Mouse (Mus musculus): ENCODE measurements around the gene Edc3.

The Edc3 gene

DNA sequence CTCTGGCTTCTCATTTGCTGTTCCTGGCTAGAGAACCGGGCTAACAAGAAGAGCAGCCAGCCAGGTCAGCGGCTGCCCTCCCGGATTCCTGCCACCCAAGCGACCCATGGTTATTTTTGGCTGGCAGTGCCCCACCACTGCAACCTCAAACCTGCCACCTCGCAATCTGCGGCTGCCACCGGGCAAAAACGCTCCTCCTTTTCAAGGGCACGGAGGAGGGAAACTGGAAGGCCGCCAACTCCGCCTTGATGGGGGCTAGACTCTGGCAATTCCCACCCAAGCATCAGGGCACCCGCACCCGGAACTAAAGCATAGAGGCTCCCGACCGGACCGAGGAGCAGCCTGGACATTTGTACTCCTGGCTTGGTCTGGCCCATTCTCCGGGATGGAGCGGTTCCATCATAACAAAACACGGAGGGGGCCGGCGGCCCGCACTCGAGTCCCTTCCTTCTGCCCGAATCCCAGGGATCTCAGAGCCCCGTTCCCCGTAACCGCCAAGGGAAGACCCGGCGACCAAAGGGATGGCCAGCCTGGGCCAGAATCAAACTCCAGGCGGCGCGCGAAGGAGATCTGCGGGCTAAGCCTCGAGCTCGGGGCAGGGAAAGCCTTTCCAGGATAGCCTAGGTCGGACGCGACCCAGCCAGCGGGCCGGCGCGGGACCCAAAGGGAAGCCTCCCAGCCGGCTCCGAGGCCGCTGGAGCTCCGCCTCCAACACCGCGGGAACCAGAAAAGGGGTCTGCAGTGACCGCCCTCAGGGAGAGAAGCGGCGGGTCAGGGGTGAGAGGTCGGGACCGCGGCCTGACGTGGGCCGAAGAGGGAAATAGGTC is 56.0 kb downstream of the Edc3 start:
- peak; percentile 82 for DNase-seq

GRCm38 (mm10) chr9:57764974-57765363 is 56.6 kb downstream of the Edc3 start:
- peak; percentile 93 for DNase-seq

DNA sequence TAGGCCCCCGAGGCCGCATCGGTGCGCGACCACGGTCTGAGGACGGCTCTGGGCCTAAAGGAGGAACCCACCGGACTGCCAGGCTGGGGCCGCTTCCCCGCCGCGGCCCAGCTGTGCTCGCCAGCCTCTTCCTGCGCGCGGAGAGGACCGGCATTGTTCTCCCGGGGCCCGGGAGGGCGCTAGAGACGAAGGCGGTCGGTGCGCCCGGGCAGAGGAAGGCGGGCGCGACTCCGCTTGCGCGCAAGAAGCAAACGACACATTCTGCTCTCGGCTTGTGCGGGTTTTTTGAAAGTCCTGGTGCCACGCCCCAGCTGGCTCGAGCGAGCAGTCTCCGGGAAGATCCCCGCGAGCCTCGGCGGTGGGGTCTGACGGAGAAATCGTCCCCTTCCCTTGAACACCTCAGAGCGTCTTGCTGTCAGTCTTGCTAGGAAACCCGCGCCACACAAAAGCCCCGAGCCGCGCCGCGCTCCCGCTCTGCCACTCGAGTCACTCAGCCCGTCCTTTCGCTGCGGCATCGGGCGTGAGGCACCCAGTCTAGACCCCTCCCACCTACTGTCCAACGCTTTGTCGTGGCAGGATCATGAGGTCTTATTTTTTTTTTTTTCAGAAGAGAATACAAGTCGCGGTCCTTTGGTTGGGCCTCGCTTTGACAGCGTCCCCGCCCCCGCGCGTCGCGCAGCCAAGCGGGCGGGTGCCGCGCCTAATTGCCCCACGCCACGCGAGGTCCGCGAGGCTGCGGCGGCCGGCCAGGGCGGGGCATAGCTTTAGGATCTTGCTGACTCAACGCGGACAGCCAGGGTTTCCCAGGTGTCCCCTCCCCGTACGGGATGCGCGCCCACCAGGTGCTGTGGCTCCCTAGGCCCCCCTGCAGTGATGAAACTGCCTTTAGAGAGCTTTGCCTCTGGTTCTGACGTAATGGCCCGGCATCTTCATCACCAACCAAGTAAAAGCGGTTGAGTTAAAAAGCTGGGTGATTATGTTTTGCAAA is 57.3 kb downstream of the Edc3 start, which contains the start of gene Clk3:
Clk3 (minus strand) TSS at position 497 of the 988 bp plus-strand sequence.
- DNase-seq: peak; percentile 84

DNA sequence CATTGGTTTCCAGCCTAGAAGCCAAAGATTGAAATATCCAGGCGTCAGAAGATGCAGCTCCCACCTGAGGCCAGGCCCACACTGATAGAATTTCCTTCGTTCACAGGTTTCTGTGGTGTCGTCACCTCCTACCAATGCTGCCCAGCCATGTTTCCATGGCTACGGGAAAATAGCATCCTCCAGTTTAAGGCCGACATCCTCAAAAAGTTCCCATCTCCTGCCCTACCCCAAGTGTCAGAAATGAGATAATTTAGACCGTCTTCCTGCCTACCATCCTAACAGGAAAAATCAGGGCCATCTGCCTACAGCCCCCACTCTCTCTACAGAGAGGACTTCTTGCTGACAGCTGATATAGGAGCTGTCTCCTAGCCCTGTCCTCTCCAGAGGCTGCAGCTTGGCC is 58.1 kb downstream of the Edc3 start:
- no peak for DNase-seq

- DNase-seq: no peak
Measured at GRCm38 (mm10) chr9:57767231-57767630, 58.9 kb downstream of the Edc3 start.

DNA sequence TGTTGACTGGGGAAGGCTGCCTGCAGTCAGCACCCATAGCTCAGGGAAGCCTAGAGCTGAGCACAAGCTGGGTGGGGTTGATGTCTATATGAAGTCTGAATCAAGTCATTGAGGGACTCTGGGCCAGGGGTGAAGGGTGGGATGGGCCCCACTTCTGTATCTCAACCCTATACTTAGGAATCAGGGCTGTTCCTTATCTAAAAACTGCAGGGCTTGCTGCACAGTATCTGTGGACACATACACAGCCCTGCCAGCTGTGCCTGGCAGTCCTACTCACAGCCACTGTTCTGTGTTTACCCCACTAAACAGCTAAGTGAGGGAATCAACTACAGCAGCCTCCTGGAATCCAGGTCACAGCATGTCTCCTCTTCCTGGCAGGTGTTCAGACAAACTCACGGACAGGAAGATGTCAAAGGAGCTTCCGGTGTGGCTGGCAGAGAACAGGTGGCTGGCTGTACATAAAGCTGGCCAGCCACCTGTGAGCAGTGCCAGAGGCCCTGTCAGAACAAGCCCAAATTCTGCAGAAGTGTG is 61.3 kb downstream of the Edc3 start:
- no peak for DNase-seq

DNA sequence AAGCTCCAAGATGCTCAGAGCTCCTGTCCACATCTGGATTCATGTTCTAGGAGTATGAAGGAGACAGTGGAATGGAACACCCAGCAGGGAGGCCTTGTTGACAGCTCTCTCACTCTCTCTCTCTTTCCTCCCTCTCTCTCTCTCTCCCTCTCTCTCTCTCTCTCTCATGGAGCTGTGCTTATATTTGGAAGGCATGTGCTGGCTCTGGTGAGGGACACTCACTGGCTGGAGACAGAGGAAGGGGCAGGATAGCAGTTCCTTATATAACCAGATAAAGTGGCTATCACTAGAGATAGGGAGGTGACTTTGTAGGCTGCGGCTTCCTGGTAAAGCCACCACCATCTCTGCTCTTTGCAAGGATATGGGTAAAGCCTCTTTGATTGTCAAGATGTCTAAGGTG is 61.9 kb downstream of the Edc3 start:
- no peak for DNase-seq

- DNase-seq: no peak
Measured at GRCm38 (mm10) chr9:57770836-57771235, 62.5 kb downstream of the Edc3 start.

DNA sequence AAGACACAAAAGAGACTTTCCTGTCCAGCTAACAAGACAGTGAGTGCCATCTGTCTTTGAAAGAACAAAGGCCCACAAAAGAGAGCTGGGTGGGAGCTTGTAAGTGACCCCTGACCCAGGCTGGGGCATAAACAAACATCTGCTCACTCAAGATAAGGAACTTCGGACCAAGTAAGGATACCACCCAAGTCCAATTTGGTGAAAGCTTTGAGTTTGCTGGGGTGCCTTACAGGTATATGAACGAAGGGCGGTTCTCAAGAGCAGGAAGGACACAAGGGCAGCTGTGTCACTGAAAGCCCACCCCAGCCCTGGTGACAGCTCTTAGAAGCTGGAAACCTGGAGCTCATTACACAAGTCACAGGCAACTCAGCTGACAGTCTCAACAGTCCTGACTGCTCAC is 65.4 kb downstream of the Edc3 start:
- DNase-seq: no peak

DNA sequence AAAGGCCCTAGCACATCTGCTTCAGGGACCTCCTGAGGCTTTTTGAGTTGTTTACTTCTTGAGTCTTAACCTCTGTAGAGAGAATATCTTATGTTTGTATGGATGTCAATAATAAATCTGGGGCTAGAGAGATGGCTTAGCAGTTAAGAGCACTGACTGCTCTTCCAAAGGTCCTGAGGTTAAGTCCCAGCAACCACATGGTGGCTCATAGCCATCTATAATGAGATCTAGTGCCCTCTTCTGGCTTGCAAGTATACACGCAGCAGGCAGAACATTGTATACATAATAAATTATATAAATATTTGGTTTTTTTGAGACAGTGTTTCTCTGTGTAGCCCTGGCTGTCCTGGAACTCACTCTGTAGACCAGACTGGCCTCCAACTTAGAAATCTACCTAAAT is 65.8 kb downstream of the Edc3 start:
- DNase-seq: no peak

GRCm38 (mm10) chr9:57775026-57775425 is 66.7 kb downstream of the Edc3 start:
- DNase-seq: no peak

- DNase-seq: no peak
Measured at GRCm38 (mm10) chr9:57775736-57776135, 67.4 kb downstream of the Edc3 start.

- DNase-seq: no peak
Measured at GRCm38 (mm10) chr9:57782656-57783055, 74.3 kb downstream of the Edc3 start.

- no peak for DNase-seq
Measured at GRCm38 (mm10) chr9:57789733-57790132, 81.4 kb downstream of the Edc3 start.

GRCm38 (mm10) chr9:57797456-57797855 is 89.1 kb downstream of the Edc3 start:
- DNase-seq: no peak

DNA sequence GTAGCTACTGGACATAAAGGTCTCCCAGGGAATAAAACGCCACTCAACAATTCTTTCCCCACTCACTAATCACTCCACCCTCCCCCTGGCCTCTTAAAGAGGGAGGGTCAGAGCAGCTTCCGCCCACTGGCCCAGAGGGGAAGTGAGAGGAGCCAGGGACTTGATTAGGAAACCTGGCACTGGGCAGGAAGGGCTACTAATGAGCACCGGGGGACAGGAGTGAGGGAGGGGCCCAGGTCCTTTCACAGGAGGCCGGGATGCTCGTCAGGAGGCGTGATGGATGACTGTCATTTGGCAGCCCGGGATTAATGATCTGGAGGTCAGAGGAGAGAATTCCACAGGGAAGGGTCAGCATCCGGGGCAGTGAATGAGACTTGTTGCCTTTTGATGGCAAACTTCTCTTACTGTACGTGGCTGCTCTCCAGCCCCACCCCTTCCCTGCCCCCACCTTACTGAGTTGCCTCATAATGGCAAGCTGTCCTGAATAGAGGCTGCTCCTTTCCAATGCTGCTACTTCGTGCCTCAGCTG is 90.4 kb downstream of the Edc3 start:
- DNase-seq: no peak

DNA sequence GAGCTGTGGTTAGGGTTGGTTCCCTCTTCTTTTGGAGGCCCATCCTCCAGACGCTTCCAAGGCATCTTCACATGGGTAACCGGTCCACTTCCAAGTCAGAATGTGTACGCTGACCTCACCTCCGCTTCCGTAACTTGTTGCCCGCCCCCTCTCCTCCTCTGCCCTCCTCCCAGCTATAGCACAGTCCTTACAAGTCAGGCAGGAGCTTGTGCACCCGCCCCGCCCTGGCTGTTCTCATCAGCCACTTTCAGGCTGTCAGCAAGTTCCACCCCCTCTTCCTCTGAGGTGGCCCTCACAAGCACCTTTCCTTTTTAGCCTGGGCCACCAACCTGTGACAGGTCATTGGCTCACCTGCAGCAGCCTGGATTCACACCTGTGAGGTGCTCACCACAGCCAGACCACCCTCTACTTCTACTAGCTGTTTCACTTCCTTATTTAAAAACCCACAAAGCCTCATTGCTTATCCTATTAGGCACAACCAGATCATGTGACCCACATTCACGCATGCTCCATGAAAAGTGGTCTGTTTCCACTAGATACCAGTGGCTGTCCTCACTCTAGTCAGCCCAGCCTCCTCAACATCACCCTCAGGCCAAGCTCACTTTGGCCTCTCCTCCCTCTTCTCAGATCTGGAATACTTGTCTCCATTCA is 92.1 kb downstream of the Edc3 start:
- no peak for DNase-seq
